Mouse (Mus musculus): ENCODE results near the gene Sec13. TPM values are rescaled to one million over a fixed set of nuclear protein-coding genes. Genes with fewer than 3 reads are reported as not detected.
A peak's percentile ranks its signal among the peaks of the same experiment; 100 is the strongest.
"Not testable (repeated sequence)": the region's sequence is repeated elsewhere in the genome, so short reads cannot be mapped to it uniquely, and the experiment has no call there.

The Sec13 gene
- total RNA-seq, 2 experiments from 2014 or later, result 62.7 to 66.2 TPM

- DNase-seq (ENCODE audit: low spot score in 2 of 2), result not testable (repeated sequence)
Observed at GRCm38 (mm10) chr6:113713389-113713788, 27.2 kb downstream of the Sec13 start.

DNA sequence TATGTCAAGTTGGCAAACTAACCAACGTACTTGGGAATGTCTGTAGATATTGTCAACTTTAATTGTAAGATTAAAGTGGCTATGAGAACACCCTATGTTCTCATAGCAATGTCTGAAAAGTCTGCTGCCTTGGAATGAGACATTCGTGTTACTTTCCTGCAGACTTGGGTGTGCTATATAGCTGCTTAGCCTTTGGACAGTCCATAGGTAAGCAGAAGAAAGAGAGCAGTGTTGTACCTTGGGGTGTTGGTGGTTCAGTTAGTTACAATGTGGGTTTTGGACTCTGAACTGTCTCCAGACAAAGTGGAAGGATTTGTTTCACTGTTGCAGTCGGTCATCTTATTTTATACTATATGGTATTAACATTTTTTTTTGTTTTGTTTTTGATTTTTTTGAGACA, 27.8 kb downstream of the Sec13 start:
- DNase-seq (ENCODE audit: low spot score in 2 of 2), result no peak

DNA sequence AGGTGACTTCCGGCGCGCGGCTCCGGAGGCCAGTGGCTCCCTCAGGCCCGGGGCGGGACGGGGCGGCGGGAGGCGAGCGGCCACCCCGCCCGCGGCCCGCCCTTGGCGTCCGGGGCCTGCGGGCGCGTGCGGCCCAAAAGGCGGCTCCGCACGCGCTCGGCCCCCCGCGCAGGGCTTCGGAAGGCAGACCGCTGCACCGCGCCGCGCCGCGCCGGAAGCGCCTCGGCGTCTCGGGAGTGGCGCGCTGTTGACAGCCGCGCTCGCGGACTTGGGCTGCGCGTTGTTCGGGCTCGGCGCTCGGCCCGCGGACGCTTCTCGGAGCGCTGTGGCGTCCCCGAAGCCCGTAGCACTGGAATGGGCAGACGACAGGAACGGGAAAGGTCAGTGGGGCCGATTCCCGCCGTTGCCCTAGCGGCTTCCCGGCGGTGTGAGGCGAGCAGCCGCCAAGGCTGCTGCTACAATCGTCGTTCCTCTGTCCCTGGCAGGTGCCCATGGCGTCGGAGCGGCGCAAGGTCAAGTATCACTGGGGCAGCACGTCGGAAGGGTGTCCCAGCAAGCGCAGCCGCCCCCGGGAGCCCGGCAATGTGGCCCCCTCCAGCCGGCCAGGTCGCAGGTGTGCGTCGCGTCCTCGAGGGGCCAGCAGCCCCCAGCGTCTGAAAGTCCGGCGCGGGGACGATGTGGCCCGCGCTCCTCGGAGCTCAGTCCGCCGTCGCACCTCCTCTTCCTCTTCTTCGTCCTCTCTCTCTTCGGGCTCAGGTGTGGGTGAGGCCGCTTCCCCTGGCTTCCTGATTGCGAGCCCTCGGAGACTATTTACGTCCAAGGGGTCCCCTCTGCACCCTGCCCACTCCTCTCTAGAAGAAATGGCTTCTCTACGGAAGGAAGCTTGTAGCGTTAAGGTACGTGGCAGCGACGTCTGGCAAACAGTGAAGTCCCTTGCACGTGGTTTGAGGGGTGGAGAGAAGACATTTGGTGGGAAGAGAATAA, 43.0 kb downstream of the Sec13 start:
- DNase-seq (ENCODE audit: low spot score in 2 of 2), result no peak

DNA sequence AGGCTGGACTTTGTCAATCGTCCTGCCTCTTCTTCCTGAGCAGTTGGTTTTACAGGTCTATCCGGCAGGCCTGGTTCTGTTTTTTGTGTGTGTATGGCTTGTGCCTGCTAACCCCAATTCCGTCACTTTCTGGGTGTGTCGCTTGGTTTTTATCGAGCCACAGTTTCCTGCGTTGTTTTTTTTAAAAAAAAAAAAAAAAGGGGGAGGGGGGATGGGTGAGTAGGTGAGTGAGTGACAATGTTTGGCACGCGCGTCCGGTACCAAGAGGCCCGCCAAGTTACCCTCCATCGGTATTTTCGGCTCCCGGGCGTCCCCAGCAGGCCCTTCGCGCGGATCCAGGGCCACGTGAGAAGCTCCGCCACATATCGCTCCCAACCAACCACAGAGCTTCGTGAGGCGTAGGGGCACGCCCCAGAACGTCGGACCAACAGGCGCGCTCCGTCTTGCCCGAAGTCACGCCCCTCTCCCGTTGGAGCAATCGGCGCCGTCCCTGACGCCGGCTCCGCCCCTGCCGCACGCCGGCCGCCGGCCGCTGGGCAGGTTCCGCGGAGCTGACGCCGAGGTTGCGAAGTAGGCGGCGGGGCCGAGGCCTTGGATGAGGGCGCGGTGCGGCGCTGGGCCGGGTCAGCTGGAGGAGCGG, 43.8 kb downstream of the Sec13 start, which contains the start of gene Tatdn2:
Gene Tatdn2, plus strand, starts transcription at position 469 of the 640 bp plus-strand sequence.
- DNase-seq (ENCODE audit: low spot score in 2 of 2), result peak; percentile 92 to 97

GRCm38 (mm10) chr6:113695766-113696355, 44.7 kb downstream of the Sec13 start:
- no peak for DNase-seq (ENCODE audit: low spot score in 2 of 2)

- no peak for DNase-seq (ENCODE audit: low spot score in 2 of 2)
Observed at GRCm38 (mm10) chr6:113695203-113695602, 45.3 kb downstream of the Sec13 start.

DNA sequence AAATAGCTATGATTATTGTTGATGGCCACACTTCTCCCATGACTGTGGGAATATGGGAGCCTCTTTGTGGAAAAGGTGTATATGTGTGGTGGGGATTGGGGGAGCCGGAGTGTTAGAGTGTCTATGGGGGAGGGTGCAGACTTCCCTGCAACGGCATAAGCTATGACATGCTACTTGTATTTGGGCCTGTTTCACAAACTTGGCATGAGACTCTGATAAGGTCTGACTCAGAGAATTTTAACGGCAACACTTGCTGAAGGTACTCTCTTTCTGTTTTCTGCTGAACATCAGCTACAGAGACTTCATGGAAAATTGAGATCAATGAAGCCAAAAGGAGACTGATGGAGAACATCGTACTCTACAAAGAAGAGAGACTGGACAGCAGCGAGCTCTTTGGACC, 47.2 kb downstream of the Sec13 start:
- no peak for DNase-seq (ENCODE audit: low spot score in 2 of 2)

- DNase-seq (ENCODE audit: low spot score in 2 of 2), result no peak
Observed at GRCm38 (mm10) chr6:113692661-113693133, 47.8 kb downstream of the Sec13 start.

DNA sequence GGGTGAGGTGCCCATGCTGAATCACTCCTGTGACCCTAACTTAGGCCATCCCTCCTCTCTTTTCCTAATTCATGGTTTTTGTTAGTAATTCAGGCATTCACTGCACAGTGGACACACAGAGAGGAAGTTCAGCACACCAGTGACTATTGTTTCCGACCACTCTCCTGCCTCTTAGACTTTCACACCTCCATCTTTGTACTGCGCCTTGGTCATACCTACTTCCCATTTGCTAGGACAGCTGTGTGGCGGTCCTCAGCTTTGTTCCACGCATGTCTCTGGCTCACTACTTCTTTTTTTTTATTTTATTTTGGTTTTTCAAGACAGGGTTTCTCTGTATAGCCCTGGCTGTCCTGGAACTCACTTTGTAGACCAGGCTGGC, 49.5 kb downstream of the Sec13 start:
- DNase-seq (ENCODE audit: low spot score in 2 of 2), result no peak

DNA sequence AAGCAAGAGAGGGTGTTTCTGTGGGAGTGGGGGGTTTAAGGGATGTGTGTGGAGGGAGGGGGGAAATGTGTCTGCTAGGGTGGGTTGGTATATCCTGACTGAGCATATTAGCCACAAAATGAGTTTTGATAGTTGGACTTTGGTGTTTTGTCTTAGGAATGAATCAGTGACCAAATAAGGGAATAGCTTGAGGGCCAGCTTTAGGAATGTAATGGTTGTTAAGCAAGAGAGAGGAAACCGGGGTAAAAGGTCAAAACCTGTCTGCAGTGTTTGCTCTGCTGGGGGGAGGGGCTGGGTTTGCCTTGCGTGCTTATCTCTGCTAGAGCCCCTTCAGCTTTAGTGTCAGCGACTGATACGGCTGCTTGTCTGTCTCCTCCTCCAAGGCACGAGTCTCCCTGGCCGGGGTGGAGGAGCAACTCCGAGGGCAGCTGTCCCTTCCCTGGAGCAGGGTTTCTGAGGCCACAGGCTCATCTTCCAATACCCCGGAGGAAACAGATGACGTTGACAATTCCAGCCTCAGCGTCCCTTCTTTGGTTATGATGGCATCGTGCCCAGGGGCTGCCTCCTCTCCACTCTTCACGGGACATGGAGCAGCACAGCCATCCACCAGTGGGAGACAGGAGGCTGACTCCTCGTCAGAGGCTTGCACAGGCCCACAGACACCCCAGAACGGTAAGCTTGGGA, 50.0 kb downstream of the Sec13 start:
- DNase-seq (ENCODE audit: low spot score in 2 of 2), result no peak

GRCm38 (mm10) chr6:113690008-113690399, 50.5 kb downstream of the Sec13 start:
- no peak for DNase-seq (ENCODE audit: low spot score in 2 of 2)

GRCm38 (mm10) chr6:113686551-113687125, 53.9 kb downstream of the Sec13 start:
- no peak for DNase-seq (ENCODE audit: low spot score in 2 of 2)

DNA sequence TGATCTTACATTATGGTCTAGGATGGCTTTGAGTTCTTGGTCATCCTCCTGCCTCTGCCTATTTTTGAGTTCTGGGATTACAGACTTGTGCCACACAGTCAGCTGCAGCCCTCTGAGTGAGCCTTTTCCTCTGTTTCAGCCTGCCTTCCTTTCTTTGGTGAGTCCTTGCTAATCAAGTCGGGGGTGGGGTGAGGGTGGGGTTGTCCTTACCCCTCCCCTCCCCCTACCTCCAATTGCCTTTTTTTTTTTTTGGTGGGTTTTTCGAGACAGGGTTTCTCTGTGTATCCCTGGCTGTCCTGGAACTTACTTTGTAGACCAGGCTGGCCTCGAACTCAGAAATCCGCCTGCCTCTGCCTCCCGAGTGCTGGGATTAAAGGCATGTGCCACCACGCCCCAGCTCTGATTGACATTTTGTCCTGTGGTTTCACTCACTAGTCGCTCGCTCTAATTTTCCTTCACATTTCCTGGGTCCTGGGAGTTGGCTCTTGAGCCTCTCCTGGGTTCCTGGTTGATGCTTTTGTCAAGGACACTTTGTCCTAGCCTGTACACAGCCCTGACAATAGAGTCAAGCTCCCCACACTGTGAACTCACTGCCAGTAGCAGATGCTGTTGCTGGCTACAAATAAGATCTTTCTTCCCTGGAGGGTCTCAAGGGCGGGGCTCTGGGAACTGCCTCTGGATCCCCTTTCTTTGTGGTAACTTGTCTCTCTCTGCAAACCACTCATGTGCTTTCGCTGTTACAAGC, 57.3 kb downstream of the Sec13 start:
- DNase-seq (ENCODE audit: low spot score in 2 of 2), result no peak

GRCm38 (mm10) chr6:113681271-113681670, 59.3 kb downstream of the Sec13 start:
- DNase-seq (ENCODE audit: low spot score in 2 of 2), result peak; percentile 72 to 87

DNA sequence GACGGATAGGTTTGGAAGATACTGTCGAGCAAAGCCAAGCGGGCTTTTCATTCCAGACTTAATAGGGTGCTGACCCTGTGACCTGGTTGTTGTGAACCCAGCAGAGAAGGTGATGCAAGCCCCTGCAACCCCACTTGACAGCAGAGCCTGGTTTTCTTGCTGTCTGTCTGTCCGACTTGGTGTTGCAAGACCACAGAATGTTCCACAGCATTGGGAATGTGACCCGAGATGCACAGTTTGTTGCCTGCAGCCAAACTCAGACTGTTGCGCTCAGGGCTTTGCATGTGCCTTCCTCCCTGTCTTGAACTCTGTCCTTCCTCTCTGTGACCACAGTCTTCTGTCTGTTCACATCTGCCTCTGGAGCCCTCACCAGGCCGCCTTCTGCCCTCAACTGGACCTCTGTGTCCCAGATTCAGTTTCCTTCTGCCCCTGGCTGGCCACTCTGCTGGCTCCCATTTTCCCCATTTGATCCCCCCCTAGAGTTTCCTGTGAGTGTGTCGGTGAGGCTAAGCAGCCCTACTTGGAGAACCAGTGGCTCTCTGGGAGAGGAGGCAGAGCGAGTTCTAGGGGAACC, 60.5 kb downstream of the Sec13 start:
- DNase-seq (ENCODE audit: low spot score in 2 of 2), result no peak

DNA sequence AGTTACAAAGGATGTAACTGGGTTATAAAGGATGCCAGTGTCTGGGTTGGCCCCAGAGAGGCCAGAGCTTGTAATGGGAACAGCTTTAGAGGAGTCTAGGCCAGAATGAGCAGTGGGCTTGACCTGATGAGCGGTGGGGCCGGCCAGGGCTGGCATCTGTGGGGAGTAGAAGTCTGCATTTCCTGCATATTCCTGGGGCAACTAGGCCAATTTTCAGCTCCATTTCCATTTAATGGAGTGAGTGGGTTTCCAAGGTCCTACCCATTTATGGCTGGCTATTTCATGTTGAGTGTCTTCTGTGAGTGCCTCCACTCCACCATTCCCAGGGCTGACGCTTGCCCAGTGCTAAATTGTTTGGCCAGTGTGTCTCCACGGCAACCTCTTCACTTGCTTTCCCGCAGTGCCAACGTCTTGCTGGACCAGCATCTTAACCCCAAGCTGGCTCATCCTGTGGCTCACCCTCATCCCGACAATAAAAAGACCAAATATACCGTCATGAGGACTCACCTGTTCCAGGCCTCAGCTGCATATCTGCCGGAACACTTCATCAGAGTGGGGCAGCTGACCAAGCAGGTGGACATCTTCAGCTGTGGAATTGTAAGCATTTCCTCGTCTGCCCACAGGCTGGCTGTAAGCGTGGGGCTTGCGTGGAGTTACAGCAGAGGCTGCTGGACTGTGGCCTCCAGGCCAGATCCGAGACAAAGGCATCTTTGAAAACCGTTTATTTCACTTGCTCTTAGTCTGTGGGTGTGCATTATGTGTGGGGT, 62.1 kb downstream of the Sec13 start:
- no peak for DNase-seq (ENCODE audit: low spot score in 2 of 2)
